Mouse (Mus musculus) MEL (cell line): ENCODE measurements around the gene Xbp1. TPM values are rescaled to one million over a fixed set of nuclear protein-coding genes. Genes with fewer than 3 reads are reported as not detected.

ENCODE experiments used
- DNase-seq: peaks from one replicate; pipeline ENCODE4 v3.0.0; 2011; ENCODE audit warnings: low read depth, low spot score
- H3K27ac ChIP-seq: 2 replicates; pipeline ENCODE4 v1.5.1; 2012; ENCODE audit warnings: low read depth, mild to moderate bottlenecking, control low read depth, low read length, moderate library complexity; ENCODE audit not compliant: control insufficient read depth
- H3K27me3 ChIP-seq, 2 experiments: fragments of 150-350 bp in 1 of 2; sonication (generic) in 1 of 2; 2 replicates each; pipeline ENCODE4 v1.6.1; 2012; ENCODE audit warnings: low read length in 2 of 2, mild to moderate bottlenecking in 2 of 2, improper control_type of control experiment in 1 of 2, moderate library complexity in 1 of 2; ENCODE audit not compliant: insufficient read depth in 2 of 2, control insufficient read depth in 1 of 2
- H3K36me3 ChIP-seq, 2 experiments: 2 replicates each; pipeline ENCODE4 v1.6.1; 2012 to 2014; ENCODE audit warnings: low read length in 2 of 2, improper control_type of control experiment in 1 of 2, inconsistent platforms in 1 of 2, mild to moderate bottlenecking in 1 of 2; ENCODE audit not compliant: insufficient read depth in 2 of 2, control insufficient read depth in 1 of 2
- H3K4me1 ChIP-seq, 2 experiments: fragments of 150-350 bp in 1 of 2; sonication (generic) in 1 of 2; 2 replicates each; pipeline ENCODE4 v1.6.1; 2012; ENCODE audit warnings: low read length in 2 of 2, improper control_type of control experiment in 1 of 2, mild to moderate bottlenecking in 1 of 2; ENCODE audit not compliant: insufficient read depth in 2 of 2, control insufficient read depth in 1 of 2
- H3K4me3 ChIP-seq, 2 experiments: fragments of 150-350 bp in 1 of 2; sonication (generic) in 1 of 2; 2 replicates each; pipeline ENCODE4 v1.5.1; 2012; ENCODE audit warnings: low read depth in 2 of 2, low read length in 2 of 2, mild to moderate bottlenecking in 2 of 2, moderate library complexity in 2 of 2, control low read depth in 1 of 2, improper control_type of control experiment in 1 of 2; ENCODE audit not compliant: control insufficient read depth in 1 of 2, insufficient read depth in 1 of 2
- H3K79me2 ChIP-seq: 2 replicates; pipeline ENCODE4 v1.6.1; 2012; ENCODE audit warnings: mild to moderate bottlenecking, low read length, moderate library complexity; ENCODE audit not compliant: control insufficient read depth, poor library complexity, insufficient read depth
- H3K9ac ChIP-seq: 2 replicates; pipeline ENCODE4 v1.6.1; 2012; ENCODE audit warnings: low read depth, mild to moderate bottlenecking, control low read depth, low read length, moderate library complexity; ENCODE audit not compliant: control insufficient read depth, poor library complexity, severe bottlenecking
- H3K9me3 ChIP-seq: fragments of 150-350 bp; sonication (generic); replicated peaks from 2 replicates; pipeline ENCODE4 v1.6.1; 2012; ENCODE audit warnings: mild to moderate bottlenecking, low read length, improper control_type of control experiment, moderate library complexity; ENCODE audit not compliant: insufficient read depth
- CHD1 ChIP-seq: IDR thresholded peaks from 2 replicates; pipeline ENCODE4 v1.6.1; 2012; ENCODE audit warnings: low read depth, mild to moderate bottlenecking, inconsistent platforms, low read length, improper control_type of control experiment
- EP300 ChIP-seq, 2 experiments: IDR thresholded peaks; 2 replicates each; pipeline ENCODE4 v1.6.1; 2011; ENCODE audit warnings: improper control_type of control experiment in 2 of 2, low read length in 2 of 2, low read depth in 1 of 2, mild to moderate bottlenecking in 1 of 2
- GABPA ChIP-seq: IDR thresholded peaks from 2 replicates; pipeline ENCODE4 v1.6.1; 2012; ENCODE audit warnings: low read depth, mild to moderate bottlenecking, inconsistent platforms, low read length, improper control_type of control experiment, moderate library complexity
- GATA1 ChIP-seq: IDR thresholded peaks from 2 replicates; pipeline ENCODE4 v1.6.1; 2011; ENCODE audit warnings: low read depth, low read length, improper control_type of control experiment
- KAT2A ChIP-seq: conservative IDR thresholded peaks from 2 replicates; pipeline ENCODE4 v1.6.1; 2012; ENCODE audit warnings: low read depth, low read length, improper control_type of control experiment, inconsistent platforms
- MAZ ChIP-seq: IDR thresholded peaks from 2 replicates; pipeline ENCODE4 v1.6.1; 2012; ENCODE audit warnings: low read depth, mild to moderate bottlenecking, inconsistent platforms, low read length, improper control_type of control experiment
- MYB ChIP-seq: IDR thresholded peaks from 2 replicates; pipeline ENCODE4 v1.6.1; 2011; ENCODE audit warnings: mild to moderate bottlenecking, low read depth, low read length, improper control_type of control experiment
- NELFE ChIP-seq: IDR thresholded peaks from 2 replicates; pipeline ENCODE4 v1.6.1; 2011; ENCODE audit warnings: low read depth, low read length, improper control_type of control experiment
- POLR2A ChIP-seq, 2 experiments: IDR thresholded peaks; 2 replicates each; pipeline ENCODE4 v1.6.1; 2011 to 2012; ENCODE audit warnings: low read length in 2 of 2, mild to moderate bottlenecking in 2 of 2, control low read depth in 1 of 2, improper control_type of control experiment in 1 of 2, low read depth in 1 of 2, moderate library complexity in 1 of 2; ENCODE audit not compliant: control insufficient read depth in 1 of 2, insufficient read depth in 1 of 2, poor library complexity in 1 of 2
- POLR2AphosphoS2 ChIP-seq: IDR thresholded peaks from 2 replicates; pipeline ENCODE4 v1.6.1; 2011; ENCODE audit warnings: low read length, improper control_type of control experiment
- POLR2AphosphoS5 ChIP-seq: IDR thresholded peaks from 2 replicates; pipeline ENCODE4 v1.6.1; 2012; ENCODE audit warnings: low read depth, borderline replicate concordance, mild to moderate bottlenecking, inconsistent platforms, low read length, moderate library complexity, mixed read lengths
- RAD21 ChIP-seq: IDR thresholded peaks from 2 replicates; pipeline ENCODE4 v1.6.1; 2011; ENCODE audit warnings: mild to moderate bottlenecking, low read depth, low read length, improper control_type of control experiment
- SMC3 ChIP-seq: IDR thresholded peaks from 2 replicates; pipeline ENCODE4 v1.6.1; 2011; ENCODE audit warnings: low read depth, low read length, improper control_type of control experiment
- TAL1 ChIP-seq: IDR thresholded peaks from 2 replicates; pipeline ENCODE4 v1.6.1; 2012; ENCODE audit warnings: mild to moderate bottlenecking, inconsistent platforms, low read length, moderate library complexity, mixed read lengths
- TCF12 ChIP-seq: IDR thresholded peaks from 2 replicates; pipeline ENCODE4 v1.6.1; 2014; ENCODE audit warnings: low read depth, mild to moderate bottlenecking, inconsistent platforms, low read length, improper control_type of control experiment, moderate library complexity
- UBTF ChIP-seq: IDR thresholded peaks from 2 replicates; pipeline ENCODE4 v1.6.1; 2012; ENCODE audit warnings: low read depth, mild to moderate bottlenecking, inconsistent platforms, low read length, improper control_type of control experiment, moderate library complexity, borderline replicate concordance; ENCODE audit not compliant: insufficient read depth
- USF1 ChIP-seq: IDR thresholded peaks from 2 replicates; pipeline ENCODE4 v1.6.1; 2014; ENCODE audit warnings: low read depth, mild to moderate bottlenecking, inconsistent platforms, low read length, improper control_type of control experiment, moderate library complexity
- ZC3H11A ChIP-seq: IDR thresholded peaks from 2 replicates; pipeline ENCODE4 v1.6.1; 2012; ENCODE audit warnings: low read depth, mild to moderate bottlenecking, inconsistent platforms, low read length, improper control_type of control experiment
- ZKSCAN1 ChIP-seq: IDR thresholded peaks from 2 replicates; pipeline ENCODE4 v1.6.1; 2012; ENCODE audit warnings: low read depth, mild to moderate bottlenecking, inconsistent platforms, low read length, improper control_type of control experiment, moderate library complexity
- ZNF384 ChIP-seq: IDR thresholded peaks from 2 replicates; pipeline ENCODE4 v1.6.1; 2012; ENCODE audit warnings: low read depth, mild to moderate bottlenecking, inconsistent platforms, low read length, improper control_type of control experiment
- polyA plus RNA-seq, 2 experiments: library from polyadenylated mRNA; stranded (reverse) in 1 of 2; unstranded in 1 of 2; fragments of >175 nt in 1 of 2; fragments of >200 nt in 1 of 2; gene quantifications; 2 replicates each; pipeline versions ENCODE4 v1.2.1 to v1.2.4; 2012; ENCODE audit warnings: low replicate concordance in 2 of 2, low read depth in 1 of 2; ENCODE audit not compliant: insufficient read length in 2 of 2, insufficient read depth in 1 of 2, missing spikeins in 1 of 2
- total RNA-seq: library from RNA; depleted of rRNA; stranded (reverse); fragments of 300-350 nt; gene quantifications from 2 replicates; pipeline ENCODE4 v1.2.3, GENCODE M21; 2012

Xbp1 gene
- total and polyA plus RNA-seq, 3 experiments: 81.8 to 101 TPM; not detected in 1

- Histone ChIP-seq H3K27ac (no peak overlapping the region), H3K4me1 (peaks cover 0 to 18% of the 10 kb centered on the region in 2 experiments)
- no peak for DNase-seq
- TF ChIP-seq ZNF384 (no peak), SMC3 (no peak), UBTF (no peak), POLR2AphosphoS5 (no peak), MYB (no peak), KAT2A (no peak), POLR2AphosphoS2 (no peak), RAD21 (no peak), ZC3H11A (no peak), POLR2A (IDR thresholded peaks at IDR 0.05; ENCODE audit: control insufficient read depth in 1 of 2, insufficient read depth in 1 of 2, low read depth in 1 of 2, low read length in 2 of 2, poor library complexity in 1 of 2) (no peak), GATA1 (no peak)
- TF ChIP-seq, all 39 proteins: peak for 0
- Histone ChIP-seq H3K4me3 (no peak overlapping the region), H3K79me2 (no peaks in the 10 kb centered on the region), H3K9me3 (no peaks in the 10 kb centered on the region), H3K27me3 (no peaks in the 10 kb centered on the region), H3K9ac (no peak overlapping the region), H3K36me3 (peaks cover 0 to 7% of the 10 kb centered on the region in 2 experiments; a peak in 1 of 4 replicates)
Observed at GRCm38 (mm10) chr11:5514091-5514490, 6.4 kb upstream of the Xbp1 start.

DNA sequence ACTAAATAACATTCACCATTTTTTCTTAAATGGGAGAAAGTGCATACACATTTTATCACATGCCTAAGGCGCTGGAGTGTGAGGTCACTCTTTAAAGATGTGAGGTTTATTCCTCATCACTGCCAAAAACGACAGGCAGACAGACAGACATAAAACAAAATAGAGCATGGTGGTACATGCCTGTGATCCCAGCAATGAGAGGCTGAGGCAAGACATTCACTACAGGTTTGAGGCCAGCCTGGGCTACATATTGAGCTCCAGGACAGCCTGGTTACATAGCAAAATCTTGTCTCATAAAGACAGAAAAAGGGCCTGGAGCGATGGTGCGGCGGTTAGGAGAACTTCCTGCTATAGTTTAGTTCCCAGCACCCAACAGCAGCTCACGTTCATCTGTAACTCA lies 5.3 kb upstream of the Xbp1 start:
- H3K27me3 ChIP-seq: no peaks in the 10 kb centered on the region
- no peaks in the 10 kb centered on the region for H3K9me3 ChIP-seq
- TF ChIP-seq ZKSCAN1 (no peak), POLR2AphosphoS2 (no peak), UBTF (no peak), MAZ (no peak), TCF12 (no peak), EP300 (IDR thresholded peaks at IDR 0.05; ENCODE audit: low read depth in 1 of 2, low read length in 2 of 2) (no peak), USF1 (no peak), SMC3 (no peak), MYB (no peak), CHD1 (no peak), TAL1 (no peak), GABPA (no peak), NELFE (no peak)
- H3K9ac ChIP-seq: no peak overlapping the region
- H3K4me1 ChIP-seq: peaks cover 3 to 7% of the 10 kb centered on the region in 2 experiments
- H3K27ac ChIP-seq: no peak overlapping the region
- H3K36me3 ChIP-seq: peaks cover 0 to 4% of the 10 kb centered on the region in 2 experiments; a peak in 2 of 4 replicates
- no peak overlapping the region for H3K4me3 ChIP-seq
- DNase-seq: no peak
- H3K79me2 ChIP-seq: no peaks in the 10 kb centered on the region; the same call in 1 of the 2 replicates
